Mouse (Mus musculus) liver, embryonic 14.5 days (tissue): ENCODE data around the gene Otop3. TPM values are rescaled to one million over a fixed set of nuclear protein-coding genes. Genes with fewer than 3 reads are reported as not detected.

ENCODE experiments used
- ATAC-seq: fragments of 200-750 bp; cut with Nextera tagmentation; 2 replicates; pipeline ENCODE4 v1.8.0; 2017; ENCODE audit warnings: moderate number of reproducible peaks, mild to moderate bottlenecking, moderate library complexity; ENCODE audit not compliant: insufficient read depth
- DNase-seq, 3 experiments: peaks; one replicate each; pipeline ENCODE4 v3.0.0-alpha.2; 2012 to 2013; ENCODE audit warnings: low read depth in 3 of 3, low spot score in 3 of 3
- H3K27ac ChIP-seq: fragments of 300-500 bp; sonication (generic); 2 replicates; pipeline ENCODE4 v1.5.1; 2014; ENCODE audit warnings: moderate library complexity, mild to moderate bottlenecking, control low read depth, inconsistent platforms
- H3K27me3 ChIP-seq: fragments of 300-500 bp; sonication (generic); 2 replicates; pipeline ENCODE4 v1.6.1; 2014; ENCODE audit warnings: mild to moderate bottlenecking, low read length, moderate library complexity; ENCODE audit not compliant: control insufficient read depth, insufficient read depth
- H3K36me3 ChIP-seq: fragments of 300-500 bp; sonication (generic); replicated peaks from 2 replicates; pipeline ENCODE4 v1.6.1; 2014; ENCODE audit warnings: low read depth; ENCODE audit not compliant: control insufficient read depth, insufficient read depth
- H3K4me1 ChIP-seq, 2 experiments: fragments of 200-500 bp in 1 of 2; fragments of 300-500 bp in 1 of 2; sonication (generic) in 1 of 2; replicated peaks; 2 replicates each; pipeline ENCODE4 v1.6.1; 2012 to 2014; ENCODE audit warnings: antibody characterized with exemption in 1 of 2, inconsistent platforms in 1 of 2, low read length in 1 of 2; ENCODE audit not compliant: control insufficient read depth in 2 of 2, insufficient read depth in 2 of 2
- H3K4me2 ChIP-seq: fragments of 300-500 bp; sonication (generic); 2 replicates; pipeline ENCODE4 v1.6.1; 2014; ENCODE audit warnings: low read depth, mild to moderate bottlenecking, control low read depth, moderate library complexity
- H3K4me3 ChIP-seq, 2 experiments: fragments of 200-500 bp in 1 of 2; fragments of 300-500 bp in 1 of 2; sonication (generic) in 1 of 2; 2 replicates each; pipeline ENCODE4 v1.5.1; 2012 to 2014; ENCODE audit warnings: low read depth in 2 of 2, low read length in 2 of 2, mild to moderate bottlenecking in 2 of 2, control low read depth in 1 of 2, inconsistent platforms in 1 of 2, moderate library complexity in 1 of 2; ENCODE audit not compliant: insufficient read depth in 1 of 2
- H3K9ac ChIP-seq: fragments of 300-500 bp; sonication (generic); replicated peaks from 2 replicates; pipeline ENCODE4 v1.6.1; 2014; ENCODE audit warnings: mild to moderate bottlenecking, control low read depth, moderate library complexity
- H3K9me3 ChIP-seq: fragments of 300-500 bp; sonication (generic); 2 replicates; pipeline ENCODE4 v1.6.1; 2016; ENCODE audit warnings: low read length, mixed read lengths; ENCODE audit not compliant: control insufficient read depth
- CTCF ChIP-seq: IDR thresholded peaks from 2 replicates; pipeline ENCODE4 v1.5.1; 2016; ENCODE audit warnings: antibody characterized with exemption, low read depth, control low read depth
- EP300 ChIP-seq: IDR thresholded peaks from 2 replicates; pipeline ENCODE4 v1.6.1; 2016; ENCODE audit warnings: antibody characterized with exemption, low read depth
- WGBS: fragments of 180-500 bp; shearing (Covaris S2); extraction: QIAGEN DNeasy Blood & Tissue Kit; methylation state at CpG from one replicate; pipeline ENCODE4 v1.1.7; 2014; ENCODE audit not compliant: insufficient replicate concordance; 5-methylcytosine and 5-hydroxymethylcytosine counted together
- polyA plus RNA-seq, 2 experiments: library from polyadenylated mRNA; depleted of rRNA in 1 of 2; stranded (reverse) in 1 of 2; unstranded in 1 of 2; fragments of >200 nt; fragmentation: Nextera tagmentation in 1 of 2; extraction: Ambion mirVana in 1 of 2; gene quantifications; 2 replicates each; pipeline versions ENCODE4 v1.2.1 to v1.2.3; 2012 to 2014

Gene Otop3
- polyA plus RNA-seq, 2 experiments, result not detected

GRCm38 (mm10) chr11:115317204-115317603 lies 17.3 kb upstream of the Otop3 start:
- H3K27me3 ChIP-seq, result peaks cover 53% of the 10 kb centered on the region
- no peak for TF ChIP-seq CTCF
- no peak for TF ChIP-seq EP300
- DNase-seq, result no peak
- H3K4me1 ChIP-seq, result no peaks in the 10 kb centered on the region
- no peaks in the 10 kb centered on the region for H3K9me3 ChIP-seq
- 39% methylated on average over 7 of the region's 7 CpGs for WGBS
- no peak overlapping the region for H3K27ac ChIP-seq
- no peaks in the 10 kb centered on the region for H3K36me3 ChIP-seq
- H3K9ac ChIP-seq, result no peak overlapping the region
- H3K4me2 ChIP-seq, result no peak overlapping the region
- no peak for ATAC-seq
- no peak overlapping the region for H3K4me3 ChIP-seq

GRCm38 (mm10) chr11:115318245-115319027 lies 16.1 kb upstream of the Otop3 start:
- Histone ChIP-seq H3K4me1 (no peaks in the 10 kb centered on the region), H3K9ac (no peak overlapping the region), H3K27me3 (peaks cover 65% of the 10 kb centered on the region), H3K4me3 (no peak overlapping the region), H3K4me2 (no peak overlapping the region), H3K36me3 (no peaks in the 10 kb centered on the region), H3K27ac (no peak overlapping the region), H3K9me3 (no peaks in the 10 kb centered on the region)
- ATAC-seq (no peak), DNase-seq (no peak)
- 6% methylated on average over 63 of the region's 63 CpGs for WGBS
- TF ChIP-seq EP300 (no peak), CTCF (no peak)

- TF ChIP-seq EP300, result no peak
- no peak for TF ChIP-seq CTCF
- Histone ChIP-seq H3K9me3 (no peaks in the 10 kb centered on the region), H3K27ac (no peak overlapping the region), H3K4me3 (no peak overlapping the region), H3K36me3 (no peaks in the 10 kb centered on the region), H3K4me1 (no peaks in the 10 kb centered on the region), H3K27me3 (peaks cover 69% of the 10 kb centered on the region), H3K9ac (no peak overlapping the region), H3K4me2 (no peak overlapping the region)
- ATAC-seq, result no peak
- DNase-seq, result no peak
- WGBS, result 4% methylated on average over 17 of the region's 18 CpGs
These were observed 14.7 kb upstream of the Otop3 start for GRCm38 (mm10) chr11:115319704-115320383.

- no peak within 1 kb of the TSS for H3K4me3 ChIP-seq
- H3K9ac ChIP-seq, result no peak within 1 kb of the TSS
- no peaks in the 10 kb centered on the region for H3K36me3 ChIP-seq
- H3K9me3 ChIP-seq, result no peaks in the 10 kb centered on the region
- 6% methylated on average over 35 of the region's 35 CpGs for WGBS
- H3K27ac ChIP-seq, result no peak within 1 kb of the TSS
- TF ChIP-seq EP300, result no peak
- TF ChIP-seq CTCF, result peak; percentile 96
- DNase-seq (peak in 2 of 3 experiments; percentile 10 to 14), ATAC-seq (0 out of 2 replicates have a peak, but pooled peaks have one; percentile 15)
- no peaks in the 10 kb centered on the region for H3K4me1 ChIP-seq
- no peak within 1 kb of the TSS for H3K4me2 ChIP-seq
- peaks cover 63% of the 10 kb centered on the region for H3K27me3 ChIP-seq
These were observed 12.4 kb upstream of the Otop3 start, which contains the start of gene Ush1g for GRCm38 (mm10) chr11:115321906-115322693. Gene Ush1g, minus strand, starts transcription at chr11:115322041.

GRCm38 (mm10) chr11:115323354-115323753 lies 11.2 kb upstream of the Otop3 start:
- TF ChIP-seq CTCF, result no peak
- TF ChIP-seq EP300, result no peak
- Histone ChIP-seq H3K27me3 (peaks cover 51% of the 10 kb centered on the region), H3K4me1 (no peaks in the 10 kb centered on the region), H3K4me2 (no peak overlapping the region), H3K27ac (no peak overlapping the region), H3K9ac (no peak overlapping the region), H3K9me3 (no peaks in the 10 kb centered on the region), H3K4me3 (no peak overlapping the region), H3K36me3 (no peaks in the 10 kb centered on the region)
- no peak for DNase-seq
- no peak for ATAC-seq
- 15% methylated on average over 32 of the region's 32 CpGs for WGBS
